Mouse (Mus musculus): ENCODE data around the gene Rab34. TPM values are rescaled to one million over a fixed set of nuclear protein-coding genes. Genes with fewer than 3 reads are reported as not detected.

The Rab34 gene
- polyA plus RNA-seq, 1 experiment = 18.5 TPM

GRCm38 (mm10) chr11:78240193-78240857 is 52.1 kb downstream of the Rab34 start:
- peaks cover 18% of the 10 kb centered on the region for H3K36me3 ChIP-seq (ENCODE audit: control insufficient read depth, insufficient read depth, low read length)
- WGBS = 93% methylated on average over 9 of the region's 9 CpGs
- TF ChIP-seq CTCF (IDR thresholded peaks at IDR 0.05; ENCODE audit: borderline replicate concordance, control insufficient read depth, extremely low read depth, insufficient read depth, low read length, poor library complexity) (no peak), POLR2A (IDR thresholded peaks at IDR 0.05; ENCODE audit: control insufficient read depth, extremely low read depth, insufficient read depth, low read length, poor library complexity) (no peak)
- H3K4me1 ChIP-seq (replicated peaks; ENCODE audit: control insufficient read depth, insufficient read depth, low read length) = peaks cover 2% of the 10 kb centered on the region; the same call in 1 of the 2 replicates
- no peaks in the 10 kb centered on the region for H3K27me3 ChIP-seq (ENCODE audit: control insufficient read depth, insufficient read depth, low read length)
- H3K4me3 ChIP-seq (ENCODE audit: control insufficient read depth, insufficient read depth, low read length) = no peak overlapping the region
- no peak overlapping the region for H3K27ac ChIP-seq (ENCODE audit: control insufficient read depth, insufficient read depth, low read length)
- DNase-seq = no peak

Other genes starting within 250 kb of the Rab34 start
- gene Phf12, start 205.7 kb upstream of the Rab34 start, polyA plus RNA-seq (2012; rRNA removed) = 151 and 160 TPM in 2 replicates
- 13.4 and 14.4 TPM in 2 replicates for gene Dhrs13, start 156.2 kb upstream of the Rab34 start, polyA plus RNA-seq (2012; rRNA removed)
- gene Flot2, start 150.5 kb upstream of the Rab34 start, polyA plus RNA-seq (2012; rRNA removed) = 124 and 136 TPM in 2 replicates
- 41.7 and 45.7 TPM in 2 replicates for gene Eral1, start 108.0 kb upstream of the Rab34 start, polyA plus RNA-seq (2012; rRNA removed)
- 17.6 and 18.9 TPM in 2 replicates for gene Fam222b, start 93.8 kb upstream of the Rab34 start, polyA plus RNA-seq (2012; rRNA removed)
- 275 TPM in 2 replicates for gene Traf4, start 22.8 kb upstream of the Rab34 start, polyA plus RNA-seq (2012; rRNA removed)
- gene Nek8, start 11.8 kb upstream of the Rab34 start, polyA plus RNA-seq (2012; rRNA removed) = 27.0 and 27.4 TPM in 2 replicates
- gene Tlcd1, start 11.7 kb upstream of the Rab34 start, polyA plus RNA-seq (2012; rRNA removed) = 30.0 and 33.1 TPM in 2 replicates
- 193 and 312 TPM in 2 replicates for gene Rpl23a, start 4.8 kb upstream of the Rab34 start, polyA plus RNA-seq (2012; rRNA removed)
- gene Proca1, start 5.0 kb downstream of the Rab34 start, polyA plus RNA-seq (2012; rRNA removed) = 0.23 and 0.66 TPM in 2 replicates
- 95.9 and 132 TPM in 2 replicates for gene Sdf2, start 57.3 kb downstream of the Rab34 start, polyA plus RNA-seq (2012; rRNA removed)
- gene Supt6, start 57.6 kb downstream of the Rab34 start, polyA plus RNA-seq (2012; rRNA removed) = 36.2 and 38.8 TPM in 2 replicates
- gene 2610507B11Rik, start 73.3 kb downstream of the Rab34 start, polyA plus RNA-seq (2012; rRNA removed) = 98.5 and 104 TPM in 2 replicates
- gene BC030499, start 102.4 kb downstream of the Rab34 start, polyA plus RNA-seq (2012; rRNA removed) = 0.32 and 0.38 TPM in 2 replicates
- gene Spag5, start 113.1 kb downstream of the Rab34 start, polyA plus RNA-seq (2012; rRNA removed) = 46.1 and 52.7 TPM in 2 replicates
- 2.4 and 3.0 TPM in 2 replicates for gene Aldoc, start 134.5 kb downstream of the Rab34 start, polyA plus RNA-seq (2012; rRNA removed)
- gene Pigs, start 140.0 kb downstream of the Rab34 start, polyA plus RNA-seq (2012; rRNA removed) = 88.3 and 95.0 TPM in 2 replicates
- gene Unc119, start 155.1 kb downstream of the Rab34 start, polyA plus RNA-seq (2012; rRNA removed) = 31.1 and 42.0 TPM in 2 replicates
- gene Foxn1, start 198.1 kb downstream of the Rab34 start, polyA plus RNA-seq (2012; rRNA removed) = 27.0 and 31.3 TPM in 2 replicates
- 0.61 and 0.68 TPM in 2 replicates for gene Slc13a2, start 233.8 kb downstream of the Rab34 start, polyA plus RNA-seq (2012; rRNA removed)